Mouse (Mus musculus) embryonic facial prominence, embryonic 15.5 days (tissue): Measurements from ENCODE around the gene Aip. TPM values are rescaled to one million over a fixed set of nuclear protein-coding genes. Genes with fewer than 3 reads are reported as not detected.
A peak's percentile ranks its signal among the peaks of the same experiment; 100 is the strongest.

Experiments used
- ATAC-seq: fragments of 200-750 bp; cut with Nextera tagmentation; 2 replicates; pipeline ENCODE4 v1.8.0; 2017; ENCODE audit warnings: low read depth, moderate TSS enrichment; ENCODE audit not compliant: insufficient number of reproducible peaks, low FRiP score, low TSS enrichment
- H3K27ac ChIP-seq: fragments of 300-500 bp; sonication (generic); replicated peaks from 2 replicates; pipeline ENCODE4 v1.5.1; 2015; ENCODE audit warnings: mild to moderate bottlenecking, inconsistent platforms
- H3K27me3 ChIP-seq: fragments of 300-500 bp; sonication (generic); 2 replicates; pipeline ENCODE4 v1.6.1; 2015; ENCODE audit warnings: inconsistent platforms
- H3K36me3 ChIP-seq: fragments of 300-500 bp; sonication (generic); 2 replicates; pipeline ENCODE4 v1.6.1; 2015; ENCODE audit warnings: mild to moderate bottlenecking, inconsistent platforms
- H3K4me1 ChIP-seq: fragments of 300-500 bp; sonication (generic); 2 replicates; pipeline ENCODE4 v1.6.1; 2015; ENCODE audit warnings: inconsistent platforms
- H3K4me2 ChIP-seq: fragments of 300-500 bp; sonication (generic); replicated peaks from 2 replicates; pipeline ENCODE4 v1.6.1; 2015; ENCODE audit warnings: mild to moderate bottlenecking, inconsistent platforms
- H3K4me3 ChIP-seq: fragments of 300-500 bp; sonication (generic); replicated peaks from 2 replicates; pipeline ENCODE4 v1.5.1; 2015; ENCODE audit warnings: mild to moderate bottlenecking, inconsistent platforms
- H3K9ac ChIP-seq: fragments of 300-500 bp; sonication (generic); 2 replicates; pipeline ENCODE4 v1.6.1; 2015; ENCODE audit warnings: inconsistent platforms
- H3K9me3 ChIP-seq: fragments of 300-500 bp; sonication (generic); replicated peaks from 2 replicates; pipeline ENCODE4 v1.6.1; 2016; ENCODE audit warnings: inconsistent platforms
- WGBS: fragments of 180-500 bp; shearing (Covaris S2); methylation state at CpG from one replicate; pipeline ENCODE4 v1.1.7; 2015; 5-methylcytosine and 5-hydroxymethylcytosine counted together
- polyA plus RNA-seq: library from polyadenylated mRNA; unstranded; fragments of >200 nt; fragmentation: Nextera tagmentation; extraction: Ambion mirVana; gene quantifications from 2 replicates; pipeline ENCODE4 v1.2.1, GENCODE M21; 2015

Aip gene
- polyA plus RNA-seq, 1 experiment from 2014 or later, result 98.5 TPM

DNA sequence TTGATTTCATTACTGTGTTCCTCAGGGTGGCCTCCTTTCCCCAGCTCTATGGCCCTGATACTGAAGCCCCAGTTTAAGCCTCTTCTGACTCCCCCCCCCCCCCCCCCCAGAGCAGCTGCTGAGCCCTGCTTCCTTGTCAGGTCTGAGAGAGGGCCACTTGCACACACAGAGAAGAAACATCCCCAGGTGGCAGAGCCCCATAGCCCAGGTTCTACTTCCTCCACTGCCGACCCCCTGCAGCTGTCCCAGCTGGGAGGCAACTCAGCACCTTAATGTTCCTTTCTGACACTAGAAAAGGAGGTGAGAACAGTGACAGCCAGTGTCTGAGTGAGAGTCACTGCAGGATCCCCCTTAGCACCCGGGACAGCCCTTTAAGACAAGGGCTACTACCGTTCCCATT lies 21.9 kb downstream of the Aip start:
- H3K27me3 ChIP-seq, result peaks cover 26% of the 10 kb centered on the region
- H3K9ac ChIP-seq, result no peak overlapping the region
- WGBS, result 73% methylated on average over 3 of the region's 3 CpGs
- H3K4me2 ChIP-seq, result no peak overlapping the region
- no peak overlapping the region for H3K27ac ChIP-seq
- no peaks in the 10 kb centered on the region for H3K9me3 ChIP-seq
- ATAC-seq, result no peak
- H3K4me1 ChIP-seq, result peaks cover 28% of the 10 kb centered on the region
- H3K4me3 ChIP-seq, result no peak overlapping the region
- H3K36me3 ChIP-seq, result no peaks in the 10 kb centered on the region

DNA sequence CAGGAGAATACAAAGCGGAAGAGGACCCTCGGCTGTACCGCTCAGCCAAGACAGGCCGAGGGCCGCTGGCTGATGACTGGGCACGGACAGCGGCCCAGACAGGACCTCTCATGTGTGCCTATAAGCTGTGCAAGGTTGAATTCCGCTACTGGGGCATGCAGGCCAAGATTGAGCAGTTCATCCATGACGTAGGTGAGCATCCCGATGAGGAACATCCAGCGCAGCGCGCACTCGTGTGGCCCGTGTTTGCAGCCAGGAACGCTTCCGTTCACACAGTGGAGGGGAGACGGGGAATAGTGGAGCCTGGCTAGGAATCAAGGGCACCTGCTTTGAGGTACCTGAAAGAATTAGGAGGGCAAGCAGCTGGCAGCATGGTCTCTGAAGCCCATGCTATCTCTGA lies 22.4 kb downstream of the Aip start:
- H3K36me3 ChIP-seq, result no peaks in the 10 kb centered on the region
- no peak for ATAC-seq
- 94% methylated on average over 18 of the region's 18 CpGs for WGBS

DNA sequence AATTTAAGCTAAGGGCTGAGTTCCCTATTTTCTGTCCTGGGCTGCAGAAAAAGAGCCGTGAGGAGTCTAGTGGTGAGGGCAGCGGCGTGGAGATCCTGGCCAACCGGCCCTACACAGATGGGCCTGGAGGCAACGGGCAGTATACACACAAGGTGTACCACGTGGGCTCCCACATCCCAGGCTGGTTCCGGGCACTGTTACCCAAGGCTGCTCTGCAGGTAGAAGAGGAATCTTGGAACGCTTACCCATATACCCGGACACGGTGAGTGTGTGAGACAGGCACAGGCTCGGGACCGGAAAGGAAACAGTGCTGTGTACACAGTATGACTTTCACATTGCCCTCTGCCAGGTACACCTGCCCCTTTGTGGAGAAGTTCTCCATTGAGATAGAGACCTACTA lies 23.0 kb downstream of the Aip start:
- no peak overlapping the region for H3K4me2 ChIP-seq
- H3K9me3 ChIP-seq, result no peaks in the 10 kb centered on the region
- 93% methylated on average over 12 of the region's 12 CpGs for WGBS
- no peak overlapping the region for H3K27ac ChIP-seq
- peaks cover 39% of the 10 kb centered on the region for H3K4me1 ChIP-seq
- peaks cover 26% of the 10 kb centered on the region for H3K27me3 ChIP-seq
- no peak overlapping the region for H3K4me3 ChIP-seq
- no peak overlapping the region for H3K9ac ChIP-seq
- ATAC-seq, result no peak
- no peaks in the 10 kb centered on the region for H3K36me3 ChIP-seq

More for the DNA sequence above, 22.4 kb downstream of the Aip start:
- no peak overlapping the region for H3K4me2 ChIP-seq
- no peaks in the 10 kb centered on the region for H3K9me3 ChIP-seq
- peaks cover 33% of the 10 kb centered on the region for H3K4me1 ChIP-seq
- no peak overlapping the region for H3K27ac ChIP-seq
- H3K9ac ChIP-seq, result no peak overlapping the region
- no peak overlapping the region for H3K4me3 ChIP-seq
- peaks cover 26% of the 10 kb centered on the region for H3K27me3 ChIP-seq

DNA sequence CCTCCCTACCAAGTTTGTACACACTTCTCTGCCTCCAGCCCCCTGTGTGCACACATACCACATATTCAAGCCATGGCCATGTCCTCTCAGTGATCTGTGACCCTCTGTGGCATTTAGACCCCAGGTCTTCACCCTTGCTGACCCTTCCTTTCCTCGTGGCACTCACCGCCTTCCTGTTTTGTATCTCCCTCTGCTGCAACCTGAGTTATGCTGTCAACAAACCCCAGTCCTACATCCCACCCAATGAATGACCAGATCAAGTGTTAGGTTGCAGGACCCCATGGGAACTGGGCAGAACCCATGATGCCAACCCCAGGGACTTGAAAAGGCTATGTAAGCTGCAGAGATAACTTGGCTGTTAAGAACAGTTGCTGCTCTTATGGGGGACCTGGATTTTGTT lies 23.6 kb downstream of the Aip start:
- Histone ChIP-seq H3K36me3 (no peaks in the 10 kb centered on the region), H3K27ac (no peak overlapping the region), H3K4me1 (peaks cover 44% of the 10 kb centered on the region), H3K9ac (no peak overlapping the region), H3K4me2 (no peak overlapping the region), H3K27me3 (peaks cover 26% of the 10 kb centered on the region), H3K9me3 (no peaks in the 10 kb centered on the region), H3K4me3 (no peak overlapping the region)
- 73% methylated on average over 2 of the region's 2 CpGs for WGBS
- ATAC-seq, result no peak

DNA sequence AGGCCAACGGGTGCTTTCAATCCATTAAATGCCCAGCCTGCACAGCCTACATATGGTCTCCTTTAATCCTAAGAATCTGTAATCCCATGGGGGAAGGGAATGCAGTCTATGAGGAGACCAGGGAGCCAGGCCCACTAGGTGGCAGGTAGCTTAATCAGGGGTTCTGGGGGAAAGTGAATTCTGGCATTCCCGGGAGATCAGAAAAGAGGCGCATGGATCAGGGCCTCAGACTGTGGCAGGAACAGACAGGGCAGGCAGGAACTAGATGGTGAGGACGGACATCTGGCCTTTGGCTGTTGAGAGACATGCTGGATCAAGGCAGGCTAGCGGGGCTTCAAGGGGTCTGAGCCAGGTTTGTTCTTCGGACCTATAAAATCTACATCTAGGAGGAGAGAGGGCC lies 24.2 kb downstream of the Aip start:
- Histone ChIP-seq H3K9ac (no peak overlapping the region), H3K27ac (no peak overlapping the region), H3K9me3 (no peaks in the 10 kb centered on the region), H3K27me3 (peaks cover 26% of the 10 kb centered on the region), H3K4me1 (peaks cover 48% of the 10 kb centered on the region), H3K4me2 (peak overlapping the region; percentile 92), H3K4me3 (peak overlapping the region; percentile 46; the same call in 1 of the 2 replicates), H3K36me3 (no peaks in the 10 kb centered on the region)
- no peak for ATAC-seq
- WGBS, result 63% methylated on average over 6 of the region's 6 CpGs

DNA sequence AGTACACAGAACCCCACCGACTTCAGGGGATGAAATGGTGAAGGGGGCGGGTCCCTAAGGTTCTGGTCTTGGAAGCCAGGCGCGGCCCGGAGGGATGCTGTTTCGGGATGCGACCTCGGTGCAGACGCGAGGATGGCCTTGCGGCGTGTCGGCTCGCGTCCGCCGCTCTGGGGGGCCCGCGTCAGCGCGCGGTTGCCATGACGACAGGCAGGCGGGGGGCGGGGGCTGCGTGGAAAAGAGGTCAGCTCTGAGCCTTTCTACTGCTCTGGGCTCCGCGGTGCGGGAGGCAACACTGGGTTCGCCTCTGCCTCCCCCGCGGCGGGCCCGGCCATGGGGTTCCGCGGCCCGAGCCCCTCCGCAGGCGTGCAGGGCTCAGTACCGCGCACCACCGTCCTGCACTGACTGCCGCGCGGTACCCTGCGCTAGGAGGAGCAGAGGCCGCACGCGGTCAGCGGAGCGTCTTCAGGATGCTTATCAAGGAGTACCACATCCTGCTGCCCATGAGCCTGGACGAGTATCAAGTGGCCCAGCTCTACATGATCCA lies 24.9 kb downstream of the Aip start:
- peak overlapping the region; percentile 42 for H3K9ac ChIP-seq
- H3K4me2 ChIP-seq, result peak overlapping the region; percentile 92
- peak overlapping the region; percentile 46 for H3K4me3 ChIP-seq
- H3K36me3 ChIP-seq, result no peaks in the 10 kb centered on the region
- H3K27me3 ChIP-seq, result peaks cover 26% of the 10 kb centered on the region
- peaks cover 55% of the 10 kb centered on the region for H3K4me1 ChIP-seq
- ATAC-seq, result no peak
- no peak overlapping the region for H3K27ac ChIP-seq
- no peaks in the 10 kb centered on the region for H3K9me3 ChIP-seq
- WGBS, result 1% methylated on average over 52 of the region's 52 CpGs

DNA sequence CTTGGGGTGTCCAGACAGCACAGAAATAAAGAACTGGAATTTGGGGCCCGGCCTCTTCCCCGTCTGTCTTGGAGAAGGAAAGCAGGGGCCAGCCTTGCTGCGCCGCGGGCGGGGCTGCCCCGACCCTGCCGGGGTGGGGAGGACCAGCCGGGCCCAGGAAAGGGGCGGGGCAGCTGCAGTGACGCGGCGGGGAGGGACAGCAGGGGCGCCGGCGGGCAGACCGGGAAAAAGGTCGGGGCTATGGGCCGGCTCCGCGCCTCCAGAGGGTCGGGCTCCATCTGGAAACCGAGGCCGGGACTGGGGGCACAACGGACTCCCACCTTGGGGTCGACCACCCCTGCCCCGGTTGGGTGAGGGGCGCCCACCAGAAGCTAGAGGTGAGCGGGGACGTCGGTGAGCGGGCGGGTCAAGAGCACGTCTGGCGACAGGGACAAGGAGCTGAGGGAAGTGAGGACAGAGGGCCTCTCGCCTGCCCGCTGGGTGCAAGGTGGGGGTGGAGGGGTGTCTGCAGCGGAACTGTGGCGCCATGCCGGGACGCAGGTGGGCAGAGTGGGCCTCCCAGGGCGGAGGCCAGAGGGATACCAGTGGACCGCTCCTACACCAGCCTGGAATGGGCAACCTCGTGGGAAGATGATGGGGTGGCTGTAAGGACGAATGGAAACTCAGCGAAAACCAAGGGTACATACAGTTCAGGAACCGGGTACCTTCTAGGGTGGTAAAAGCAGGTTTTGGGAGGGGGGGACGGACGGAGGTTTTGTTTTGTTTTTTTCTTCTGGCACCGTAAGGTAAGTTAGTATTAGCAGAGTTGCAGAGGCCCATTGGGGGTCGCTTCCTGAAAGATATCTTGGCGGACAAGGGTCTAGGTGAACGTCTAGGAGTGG lies 25.6 kb downstream of the Aip start, which contains the start of gene Pitpnm1:
Gene Pitpnm1 (plus strand): TSS at position 162 of the 881 bp plus-strand sequence.
- Histone ChIP-seq H3K4me2 (peak within 1 kb of the TSS; percentile 92), H3K36me3 (no peaks in the 10 kb centered on the region), H3K9ac (peak within 1 kb of the TSS; percentile 42), H3K4me1 (peaks cover 55% of the 10 kb centered on the region), H3K9me3 (no peaks in the 10 kb centered on the region), H3K27me3 (peaks cover 26% of the 10 kb centered on the region), H3K4me3 (peak within 1 kb of the TSS; percentile 46), H3K27ac (0 out of 2 replicates have a peak within 1 kb of the TSS, but pooled peaks have one; percentile 7)
- no peak for ATAC-seq
- WGBS, result 1% methylated on average over 52 of the region's 53 CpGs

DNA sequence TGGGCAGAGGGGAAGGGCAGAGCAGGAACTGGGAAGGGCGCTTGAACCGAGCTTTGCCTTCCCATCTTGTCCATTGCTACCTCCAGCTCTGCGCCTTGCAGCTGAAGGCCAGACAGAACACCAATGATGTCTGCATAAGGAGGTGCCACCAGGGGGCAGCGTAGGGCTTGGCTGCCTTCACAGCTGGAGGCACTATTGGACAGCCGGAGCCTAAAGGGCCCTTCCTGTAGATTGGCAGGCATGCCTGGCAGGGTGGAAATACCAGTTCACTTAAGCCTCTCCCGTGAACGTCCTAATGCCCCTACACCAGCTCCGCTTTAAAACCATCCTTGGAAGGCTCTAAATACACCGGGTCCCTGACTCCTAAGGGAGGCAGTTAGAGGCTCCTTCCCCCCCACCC lies 26.6 kb downstream of the Aip start:
- Histone ChIP-seq H3K36me3 (no peaks in the 10 kb centered on the region), H3K4me2 (peak overlapping the region; percentile 92), H3K27ac (0 out of 2 replicates have a peak overlapping the region, but pooled peaks have one; percentile 7), H3K9ac (no peak overlapping the region), H3K4me1 (peaks cover 55% of the 10 kb centered on the region), H3K4me3 (no peak overlapping the region), H3K9me3 (no peaks in the 10 kb centered on the region), H3K27me3 (peaks cover 26% of the 10 kb centered on the region)
- WGBS, result 12% methylated on average over 9 of the region's 9 CpGs
- no peak for ATAC-seq

DNA sequence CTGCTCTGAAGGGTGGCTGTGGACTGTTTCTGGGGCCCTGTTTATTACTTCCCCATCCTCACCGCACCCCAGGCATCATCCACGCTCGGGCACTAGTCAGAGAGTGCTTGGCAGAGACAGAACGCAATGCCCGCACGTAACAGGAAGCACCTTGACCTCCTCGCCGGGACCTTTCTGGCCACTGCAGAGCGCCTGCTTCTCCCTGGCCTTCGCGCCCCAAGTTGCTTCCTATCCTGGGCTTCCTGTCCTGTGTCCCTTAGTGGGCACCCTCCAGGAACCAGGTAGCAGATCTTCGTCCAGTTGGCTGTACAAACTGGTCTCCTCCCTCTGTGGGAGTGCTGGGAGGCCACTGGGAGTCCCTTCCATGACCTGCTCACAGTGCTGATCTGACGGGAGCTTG lies 27.2 kb downstream of the Aip start:
- ATAC-seq, result no peak
- WGBS, result 85% methylated on average over 13 of the region's 13 CpGs
- Histone ChIP-seq H3K4me2 (no peak overlapping the region), H3K36me3 (no peaks in the 10 kb centered on the region), H3K9me3 (no peaks in the 10 kb centered on the region), H3K27ac (0 out of 2 replicates have a peak overlapping the region, but pooled peaks have one; percentile 7), H3K4me3 (0 out of 2 replicates have a peak overlapping the region, but pooled peaks have one; percentile 1), H3K27me3 (peaks cover 26% of the 10 kb centered on the region), H3K4me1 (peaks cover 55% of the 10 kb centered on the region), H3K9ac (no peak overlapping the region)

DNA sequence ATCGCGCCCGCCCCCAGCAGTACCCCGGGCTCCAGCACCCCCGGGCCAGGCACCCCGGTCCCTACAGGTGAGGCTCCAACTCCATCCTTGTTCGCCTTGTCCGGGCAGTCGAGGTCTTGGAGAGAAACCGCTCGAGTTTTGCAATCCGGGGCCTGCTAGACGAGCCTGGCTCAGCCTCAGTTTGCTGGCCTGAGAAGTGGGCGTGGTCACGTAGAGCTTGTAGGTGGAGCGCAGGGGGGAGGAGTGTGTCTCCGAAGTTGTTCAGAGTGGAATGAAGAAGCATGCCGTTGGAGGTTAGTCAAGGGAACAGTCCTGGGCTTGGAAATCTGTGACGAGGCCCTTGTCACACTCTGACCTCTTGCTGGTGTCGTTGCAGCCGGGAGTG lies 28.2 kb downstream of the Aip start:
- under 1% methylated on average over 21 of the region's 21 CpGs for WGBS
- Histone ChIP-seq H3K9ac (no peak overlapping the region), H3K36me3 (no peaks in the 10 kb centered on the region), H3K4me1 (peaks cover 55% of the 10 kb centered on the region), H3K4me3 (peak overlapping the region; percentile 67), H3K27me3 (peaks cover 23% of the 10 kb centered on the region), H3K27ac (peak overlapping the region; percentile 82), H3K4me2 (peak overlapping the region; percentile 87), H3K9me3 (no peaks in the 10 kb centered on the region)
- ATAC-seq, result no peak

DNA sequence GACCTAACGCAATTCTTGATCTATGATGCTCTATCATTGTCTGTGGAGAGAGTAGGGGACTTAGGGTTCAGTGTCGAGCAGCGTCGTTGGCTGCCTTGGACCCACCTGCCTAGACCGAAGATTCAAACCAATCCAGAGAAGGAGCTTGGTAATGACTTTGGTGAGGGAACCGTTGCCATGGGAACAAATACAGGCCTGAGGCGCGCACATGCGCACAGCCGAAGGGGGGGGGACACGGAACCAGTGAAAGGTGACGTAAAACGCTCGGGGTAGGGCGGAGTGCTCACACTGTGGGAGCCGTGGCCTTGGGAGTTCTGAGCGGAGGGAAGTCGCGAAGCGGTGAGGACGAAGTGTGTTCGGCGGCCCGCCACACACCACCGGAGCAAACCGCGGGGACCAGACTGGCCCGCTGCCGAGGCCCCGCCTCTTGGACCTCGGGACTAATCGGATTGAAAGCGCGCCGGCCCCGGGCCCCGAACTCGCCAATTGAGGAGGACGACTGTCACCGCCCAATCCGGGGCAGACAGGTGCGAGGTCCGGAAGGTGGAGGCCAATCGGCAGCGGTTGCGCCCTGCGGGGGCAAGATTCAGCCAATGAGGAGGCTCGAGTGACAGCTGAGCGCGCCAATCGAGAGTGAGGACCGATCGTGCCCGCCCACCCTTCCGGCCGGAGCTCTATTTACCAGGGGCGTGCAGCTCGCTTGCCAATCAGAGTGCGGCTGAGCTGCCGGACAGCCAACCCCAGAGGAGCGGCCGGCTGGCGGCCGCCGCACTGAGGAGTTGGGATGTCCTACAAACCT lies 28.8 kb downstream of the Aip start, which contains the start of gene Cdk2ap2:
Gene Cdk2ap2 (plus strand): TSS at position 541 of the 799 bp plus-strand sequence.
- no peaks in the 10 kb centered on the region for H3K36me3 ChIP-seq
- under 1% methylated on average over 65 of the region's 65 CpGs for WGBS
- peaks cover 55% of the 10 kb centered on the region for H3K4me1 ChIP-seq
- H3K4me2 ChIP-seq, result peak within 1 kb of the TSS; percentile 87
- peak within 1 kb of the TSS; percentile 67 for H3K4me3 ChIP-seq
- peaks cover 18% of the 10 kb centered on the region for H3K27me3 ChIP-seq
- peak within 1 kb of the TSS; percentile 82 for H3K27ac ChIP-seq
- H3K9ac ChIP-seq, result peak within 1 kb of the TSS; percentile 21; the same call in 1 of the 2 replicates
- no peaks in the 10 kb centered on the region for H3K9me3 ChIP-seq
- ATAC-seq, result peak; percentile 93
